In the genomic region with DNA sequence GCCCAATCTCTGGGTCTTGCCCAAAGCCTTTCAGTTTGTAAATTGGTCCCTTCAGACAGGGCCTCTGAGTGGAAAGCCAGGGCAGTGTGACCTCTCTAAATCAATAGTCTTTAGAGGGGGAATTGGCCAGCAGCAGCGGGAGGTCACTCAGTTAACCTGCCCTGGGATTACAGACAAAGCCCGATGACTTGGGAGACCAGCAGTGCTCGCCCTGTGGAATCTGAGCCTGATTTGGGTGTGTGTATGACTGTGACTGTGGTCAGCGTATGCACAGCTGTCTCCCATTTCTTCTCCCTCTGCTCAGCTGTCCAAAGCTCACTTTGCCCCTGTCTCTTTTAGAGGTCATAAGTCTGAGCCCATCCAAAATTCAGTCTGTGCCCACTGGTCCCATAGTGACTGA, we compare ENCODE assay signal across 31 mouse cellular contexts. TPM values are rescaled to one million over a fixed set of nuclear protein-coding genes. Genes with fewer than 3 reads are reported as not detected.
DNase-seq lines count a peak whose midpoint lies in the region; ATAC-seq and TF ChIP-seq lines count a peak whose summit lies in the region.
"Had no signal": no experiment of that assay in that cellular context is flagged by ENCODE, and none has a peak within 500 bp of the region (broad histone marks: within the 10 kb centered on the region; RNA-seq: fewer than 3 reads in every experiment).

No protein-coding gene starts in this region.

- H3K79me2 ChIP-seq in C2C12 (ENCODE audit: control insufficient read depth, insufficient read depth): no peaks in the 10 kb centered on the region

- H3K4me2 ChIP-seq in hindbrain, embryonic 16.5 days (ENCODE audit: low read length): no peak overlapping the region
- H3K4me2 ChIP-seq: embryonic facial prominence, embryonic 13.5 days; heart, embryonic 13.5 days; midbrain, embryonic 13.5 days; neural tube, embryonic 15.5 days had no signal

- no peak overlapping the region for H3ac ChIP-seq in C2C12 (ENCODE audit: control insufficient read depth, insufficient read length, low read depth)

- no peak for ATAC-seq in hindbrain, embryonic 16.5 days
- ATAC-seq: CD4-positive, CD25-positive, alpha-beta regulatory T cell, adult 4 months; forebrain, postnatal 0 days; intestine, embryonic 16.5 days; midbrain, embryonic 13.5 days had no signal

- no peak overlapping the region for H3K4me3 ChIP-seq in hindbrain, embryonic 10.5 days
- H3K4me3 ChIP-seq in hindbrain, embryonic 16.5 days (ENCODE audit: low read length): no peak overlapping the region
- H3K4me3 ChIP-seq in C2C12 (ENCODE audit: insufficient read depth, poor library complexity, severe bottlenecking): no peak overlapping the region
- H3K4me3 ChIP-seq in embryonic facial prominence, embryonic 10.5 days: no peak overlapping the region
- H3K4me3 ChIP-seq: embryonic facial prominence, embryonic 13.5 days; heart, embryonic 13.5 days; midbrain, embryonic 13.5 days; neural tube, embryonic 15.5 days had no signal

- H3K27ac ChIP-seq in hindbrain, embryonic 10.5 days: peak overlapping the region; percentile 68
- H3K27ac ChIP-seq in hindbrain, embryonic 16.5 days (ENCODE audit: low read depth, low read length): no peak overlapping the region
- H3K27ac ChIP-seq in embryonic facial prominence, embryonic 10.5 days (replicated peaks): 0 out of 2 replicates have a peak overlapping the region, but pooled peaks have one; percentile 4
- H3K27ac ChIP-seq: embryonic facial prominence, embryonic 13.5 days; heart, embryonic 13.5 days; liver, embryonic 14.5 days; midbrain, embryonic 13.5 days; neural tube, embryonic 15.5 days had no signal

- no peak for TF ChIP-seq CTCF in C2C12 (IDR thresholded peaks at IDR 0.05; ENCODE audit: control insufficient read depth, insufficient read depth, insufficient read length)

- no peaks in the 10 kb centered on the region for H3K36me3 ChIP-seq in hindbrain, embryonic 10.5 days
- no peaks in the 10 kb centered on the region for H3K36me3 ChIP-seq in hindbrain, embryonic 16.5 days (ENCODE audit: control insufficient read depth, insufficient read depth, low read length)
- H3K36me3 ChIP-seq in C2C12 (ENCODE audit: control insufficient read depth, insufficient read depth): no peaks in the 10 kb centered on the region
- no peaks in the 10 kb centered on the region for H3K36me3 ChIP-seq in embryonic facial prominence, embryonic 10.5 days (replicated peaks)
- H3K36me3 ChIP-seq: embryonic facial prominence, embryonic 13.5 days; heart, embryonic 13.5 days; midbrain, embryonic 13.5 days; neural tube, embryonic 15.5 days had no signal

- 21% methylated on average over 4 of the region's 4 CpGs for WGBS in hindbrain, embryonic 10.5 days
- WGBS in hindbrain, embryonic 16.5 days: 40% methylated on average over 4 of the region's 4 CpGs
- 8% methylated on average over 4 of the region's 4 CpGs for WGBS in embryonic facial prominence, embryonic 10.5 days

- H3K79me3 ChIP-seq in C2C12 (ENCODE audit: low read depth): no peaks in the 10 kb centered on the region

- H3K4me1 ChIP-seq in hindbrain, embryonic 10.5 days (replicated peaks): peaks cover 34% of the 10 kb centered on the region
- H3K4me1 ChIP-seq in hindbrain, embryonic 16.5 days (ENCODE audit: control insufficient read depth, insufficient read depth, low read depth, low read length): no peaks in the 10 kb centered on the region; the same call in 1 of the 2 replicates
- peaks cover 40% of the 10 kb centered on the region for H3K4me1 ChIP-seq in embryonic facial prominence, embryonic 10.5 days
- H3K4me1 ChIP-seq: heart, embryonic 13.5 days had no signal

- H3K9ac ChIP-seq in hindbrain, embryonic 16.5 days (ENCODE audit: low read depth, low read length): no peak overlapping the region
- H3K9ac ChIP-seq: embryonic facial prominence, embryonic 13.5 days; forebrain, postnatal 0 days; heart, embryonic 13.5 days; liver, embryonic 14.5 days; midbrain, embryonic 13.5 days; neural tube, embryonic 15.5 days had no signal

- H3K27me3 ChIP-seq in hindbrain, embryonic 10.5 days (ENCODE audit: insufficient read depth, poor library complexity, severe bottlenecking): no peaks in the 10 kb centered on the region
- H3K27me3 ChIP-seq in hindbrain, embryonic 16.5 days (replicated peaks; ENCODE audit: control insufficient read depth, insufficient read depth, low read length): no peaks in the 10 kb centered on the region
- peaks cover 5% of the 10 kb centered on the region for H3K27me3 ChIP-seq in C2C12 (ENCODE audit: control insufficient read depth, insufficient read depth, insufficient read length)
- no peaks in the 10 kb centered on the region for H3K27me3 ChIP-seq in embryonic facial prominence, embryonic 10.5 days (replicated peaks; ENCODE audit: low read depth, poor library complexity, severe bottlenecking)
- H3K27me3 ChIP-seq: embryonic facial prominence, embryonic 13.5 days; heart, embryonic 13.5 days; midbrain, embryonic 13.5 days; neural tube, embryonic 15.5 days had no signal

- peaks cover 5% of the 10 kb centered on the region; the same call in 1 of the 2 replicates for H3K9me3 ChIP-seq in hindbrain, embryonic 10.5 days
- H3K9me3 ChIP-seq in hindbrain, embryonic 16.5 days (ENCODE audit: control insufficient read depth, low read length): no peaks in the 10 kb centered on the region
- no peaks in the 10 kb centered on the region for H3K9me3 ChIP-seq in embryonic facial prominence, embryonic 10.5 days
- H3K9me3 ChIP-seq: midbrain, embryonic 13.5 days; neural tube, embryonic 15.5 days had no signal

- peak; percentile 60 for DNase-seq in hindbrain, embryonic 10.5 days (ENCODE audit: low spot score)
- peak; percentile 26 for DNase-seq in kidney, postnatal 10 days
- no peak for DNase-seq in kidney, adult 11 months
- DNase-seq in embryonic facial prominence, embryonic 10.5 days (ENCODE audit: low spot score): no peak
- DNase-seq in layer of hippocampus, postnatal 25 days (ENCODE audit: extremely low spot score in 1 of 2, low spot score in 1 of 2): no peak
- DNase-seq: adrenal gland, postnatal 25 days; cerebellum, adult 11-12 months; cerebellum, postnatal 10 days; forebrain, postnatal 0 days; gastrocnemius, postnatal 10 days; heart, postnatal 10 days; layer of hippocampus, postnatal 36 days; left cerebral cortex, postnatal 4 days; lung, adult 2 months; lung, postnatal 10 days; retina, postnatal 1 day; right cerebral cortex, postnatal 14 days; thymus, postnatal 4 days had no signal

TF ChIP-seq in C2C12, 6 proteins besides CTCF, POLR2A, EP300 and RAD21:
- TF ChIP-seq MYOG (IDR thresholded peaks at IDR 0.05; ENCODE audit: control insufficient read depth, extremely low read depth, insufficient read length) (no peak), MYOD1 (IDR thresholded peaks at IDR 0.05; ENCODE audit: control insufficient read depth, insufficient read length, low read depth) (peak; percentile 83), CEBPB (IDR thresholded peaks at IDR 0.05; ENCODE audit: low read depth) (no peak)
TF ChIP-seq in C2C12: peak in this region for 1.

RNA-seq across cellular contexts. Expression of gene Capn8, which starts 55.7 kb away (rescaled TPM):
- 0.08 TPM in 1 of 2 replicates, not detected in the other for polyA plus RNA-seq in hindbrain, embryonic 10.5 days (2016; fragmentation: Nextera tagmentation; extraction: Ambion mirVana)
- 0.09 TPM in 1 of 2 replicates, not detected in the other for polyA plus RNA-seq in hindbrain, embryonic 16.5 days (2015; fragmentation: Nextera tagmentation; extraction: Ambion mirVana)
- not detected for polyA plus RNA-seq in C2C12 (2012; fragmentation: generic; extraction: Trizol)
- not detected in 2 replicates for polyA plus RNA-seq in embryonic facial prominence, embryonic 10.5 days (2016; fragmentation: Nextera tagmentation; extraction: Ambion mirVana)
- not detected for total RNA-seq in layer of hippocampus, postnatal 25 days (2021)
- total RNA-seq: forebrain, postnatal 0 days; gastrocnemius, postnatal 10 days; heart, adult 8-10 months; heart, postnatal 10 days; hematopoietic stem cell, adult 5-6 weeks; layer of hippocampus, adult 8-10 months; layer of hippocampus, postnatal 36 days; left cerebral cortex, postnatal 4 days; monocyte, adult 5-6 weeks had no signal
- polyA plus RNA-seq: CD4-positive, CD25-positive, alpha-beta regulatory T cell, adult 4 months; embryonic facial prominence, embryonic 13.5 days; heart, embryonic 13.5 days; midbrain, embryonic 13.5 days had no signal

Comparison
In these comparisons a context has a peak if more than half of its experiments do, and no peak if none do; other contexts are left out.
1. DNase-seq: peak in hindbrain, embryonic 10.5 days (single experiment) and kidney, postnatal 10 days (single experiment); none in kidney, adult 11 months (single experiment), embryonic facial prominence, embryonic 10.5 days (single experiment) and layer of hippocampus, postnatal 25 days (0 of 2).